Mouse (Mus musculus): ENCODE measurements around the gene Trhr2. TPM values are rescaled to one million over a fixed set of nuclear protein-coding genes. Genes with fewer than 3 reads are reported as not detected.
"Not testable (repeated sequence)": the region's sequence is repeated elsewhere in the genome, so short reads cannot be mapped to it uniquely, and the experiment has no call there.

Gene Trhr2
- polyA plus RNA-seq, 1 experiment from 2014 or later: not detected

GRCm38 (mm10) chr8:122330446-122331133, 30.0 kb downstream of the Trhr2 start:
- peaks cover 16% of the 10 kb centered on the region for H3K36me3 ChIP-seq (ENCODE audit: control insufficient read depth, insufficient read depth)
- no peak overlapping the region for H3K4me2 ChIP-seq (ENCODE audit: low read depth, low read length)
- H3K27ac ChIP-seq (ENCODE audit: low read length): peak overlapping the region; percentile 84
- peak overlapping the region; percentile 37 for H3K9ac ChIP-seq (ENCODE audit: low read length)
- no peaks in the 10 kb centered on the region for H3K27me3 ChIP-seq (ENCODE audit: control insufficient read depth, insufficient read depth, low read length)
- H3K4me3 ChIP-seq (ENCODE audit: low read length): no peak overlapping the region
- H3K4me1 ChIP-seq (ENCODE audit: control insufficient read depth, insufficient read depth, low read length): peaks cover 36% of the 10 kb centered on the region
- ATAC-seq (replicated peaks; ENCODE audit: extremely low read depth, insufficient read depth, low FRiP score): no peak
- 56% methylated on average over 12 of the region's 12 CpGs for WGBS
- no peaks in the 10 kb centered on the region for H3K9me3 ChIP-seq (replicated peaks; ENCODE audit: control insufficient read depth, low read length)

DNA sequence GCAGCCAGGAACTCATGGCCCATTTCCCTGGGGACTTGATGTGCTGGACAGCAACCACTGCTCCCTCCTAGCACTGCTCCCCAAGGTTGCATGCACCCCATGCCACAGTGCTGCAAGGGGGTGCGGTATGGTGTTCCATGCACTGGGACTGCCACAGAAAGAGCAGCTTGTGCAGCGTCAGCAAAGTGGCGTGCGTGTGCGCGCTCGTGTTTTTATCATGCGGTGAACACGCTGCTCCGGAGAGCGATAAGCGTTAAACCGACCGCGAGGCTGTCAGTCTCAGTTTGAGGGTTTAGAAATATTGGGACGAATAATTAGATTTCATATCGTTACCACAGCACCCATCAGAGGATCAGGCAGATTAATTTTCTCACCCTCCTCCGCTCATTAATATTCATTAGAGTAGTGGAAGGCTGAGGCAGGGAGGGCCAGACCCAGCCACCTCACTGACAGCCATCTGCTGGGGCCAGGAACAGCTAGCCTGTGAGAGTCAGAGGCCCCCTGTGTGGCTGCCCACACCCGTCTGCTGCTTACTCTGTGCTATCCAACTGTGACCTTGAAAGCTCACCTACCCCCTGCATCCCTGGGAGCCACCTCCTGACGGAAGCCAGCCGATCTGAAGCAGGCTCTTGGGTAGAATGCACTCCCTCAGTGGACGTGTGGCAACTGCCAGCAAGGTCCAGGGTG, 30.9 kb downstream of the Trhr2 start:
- Histone ChIP-seq H3K27me3 (ENCODE audit: control insufficient read depth, insufficient read depth, low read length) (no peaks in the 10 kb centered on the region), H3K36me3 (ENCODE audit: control insufficient read depth, insufficient read depth) (peaks cover 7% of the 10 kb centered on the region), H3K4me2 (ENCODE audit: low read depth, low read length) (no peak overlapping the region), H3K27ac (ENCODE audit: low read length) (peak overlapping the region; percentile 84), H3K4me3 (ENCODE audit: low read length) (no peak overlapping the region), H3K9me3 (replicated peaks; ENCODE audit: control insufficient read depth, low read length) (no peaks in the 10 kb centered on the region), H3K9ac (ENCODE audit: low read length) (peak overlapping the region; percentile 37), H3K4me1 (ENCODE audit: control insufficient read depth, insufficient read depth, low read length) (peaks cover 45% of the 10 kb centered on the region)
- WGBS: 77% methylated on average over 22 of the region's 22 CpGs
- ATAC-seq (replicated peaks; ENCODE audit: extremely low read depth, insufficient read depth, low FRiP score): no peak

DNA sequence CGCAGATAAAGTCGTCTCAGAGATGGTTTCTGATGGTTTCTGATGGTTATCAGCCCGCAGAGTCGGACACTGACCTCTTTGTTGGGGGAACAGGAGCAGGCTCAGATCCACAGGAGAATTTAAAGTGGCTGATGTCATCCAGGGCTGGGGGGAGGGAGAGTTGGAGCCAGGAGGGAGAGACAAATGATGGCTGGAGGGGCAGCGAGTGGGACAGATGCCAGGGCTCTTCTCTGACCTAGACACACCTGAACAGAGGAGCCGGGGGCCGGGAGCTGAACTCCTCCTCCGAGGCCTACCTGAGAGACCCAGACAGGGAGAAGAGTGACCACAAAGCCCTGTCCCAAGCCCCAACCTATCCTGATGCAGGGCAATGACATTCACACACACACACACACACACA, 31.5 kb downstream of the Trhr2 start:
- H3K4me1 ChIP-seq (ENCODE audit: control insufficient read depth, insufficient read depth, low read length): peaks cover 51% of the 10 kb centered on the region
- no peak overlapping the region for H3K4me2 ChIP-seq (ENCODE audit: low read depth, low read length)
- H3K9ac ChIP-seq (ENCODE audit: low read length): peak overlapping the region; percentile 13; the same call in 1 of the 2 replicates
- no peak overlapping the region for H3K4me3 ChIP-seq (ENCODE audit: low read length)
- H3K27ac ChIP-seq (ENCODE audit: low read length): no peak overlapping the region
- H3K9me3 ChIP-seq (replicated peaks; ENCODE audit: control insufficient read depth, low read length): no peaks in the 10 kb centered on the region
- ATAC-seq (replicated peaks; ENCODE audit: extremely low read depth, insufficient read depth, low FRiP score): no peak
- WGBS: 44% methylated on average over 8 of the region's 8 CpGs
- no peaks in the 10 kb centered on the region for H3K27me3 ChIP-seq (ENCODE audit: control insufficient read depth, insufficient read depth, low read length)
- H3K36me3 ChIP-seq (ENCODE audit: control insufficient read depth, insufficient read depth): peaks cover 7% of the 10 kb centered on the region

DNA sequence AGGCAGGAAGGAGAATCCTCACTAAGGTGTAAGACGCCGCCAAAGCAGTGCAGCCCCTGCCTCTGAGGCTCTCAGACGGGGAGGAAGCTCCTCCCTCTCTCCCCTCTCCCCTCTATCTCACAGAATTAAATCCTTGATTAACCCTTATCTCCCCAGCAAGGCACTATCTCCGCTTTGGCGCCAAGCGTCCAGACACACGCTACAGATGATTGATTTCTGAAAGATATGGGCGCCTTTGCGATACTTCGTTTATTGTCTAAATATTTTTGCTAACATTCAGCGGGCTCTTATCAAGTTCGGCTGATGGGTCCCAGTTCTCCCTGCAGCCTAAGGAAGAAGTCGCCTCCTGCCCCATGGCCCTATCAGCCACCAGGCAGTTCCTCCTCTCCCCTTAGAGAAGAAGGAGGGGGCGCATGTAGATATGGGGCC, 34.4 kb downstream of the Trhr2 start:
- Histone ChIP-seq H3K36me3 (ENCODE audit: control insufficient read depth, insufficient read depth) (no peaks in the 10 kb centered on the region; the same call in 1 of the 2 replicates), H3K4me1 (ENCODE audit: control insufficient read depth, insufficient read depth, low read length) (peaks cover 72% of the 10 kb centered on the region), H3K4me2 (ENCODE audit: low read depth, low read length) (no peak overlapping the region), H3K4me3 (ENCODE audit: low read length) (no peak overlapping the region), H3K27me3 (ENCODE audit: control insufficient read depth, insufficient read depth, low read length) (no peaks in the 10 kb centered on the region), H3K9me3 (replicated peaks; ENCODE audit: control insufficient read depth, low read length) (no peaks in the 10 kb centered on the region), H3K9ac (ENCODE audit: low read length) (no peak overlapping the region), H3K27ac (ENCODE audit: low read length) (peak overlapping the region; percentile 3; the same call in 1 of the 2 replicates)
- no peak for ATAC-seq (replicated peaks; ENCODE audit: extremely low read depth, insufficient read depth, low FRiP score)
- WGBS: 40% methylated on average over 14 of the region's 14 CpGs

- ATAC-seq (replicated peaks; ENCODE audit: extremely low read depth, insufficient read depth, low FRiP score): no peak
Measured at GRCm38 (mm10) chr8:122325196-122325595, 35.4 kb downstream of the Trhr2 start.

DNA sequence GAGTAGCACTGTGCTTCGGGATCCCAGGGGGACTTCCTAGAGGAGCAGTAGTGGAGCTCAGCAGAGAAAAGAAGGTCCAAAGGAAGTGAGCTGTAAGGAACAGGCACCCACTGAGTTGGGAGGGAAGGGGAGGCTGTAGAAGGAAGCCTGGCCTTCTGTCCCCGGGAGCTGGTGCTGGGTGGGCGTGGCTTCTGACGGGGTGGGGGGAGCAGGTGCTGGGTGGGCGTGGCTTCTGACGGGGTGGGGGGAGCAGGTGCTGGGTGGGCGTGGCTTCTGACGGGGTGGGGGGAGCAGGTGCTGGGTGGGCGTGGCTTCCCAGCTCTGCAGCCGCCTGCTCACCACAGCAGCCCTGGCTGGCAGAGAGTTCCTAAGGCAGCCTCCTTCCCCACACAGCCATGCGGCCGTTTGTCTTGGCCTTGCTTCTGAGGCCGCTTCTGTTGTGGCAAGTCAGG, 36.6 kb downstream of the Trhr2 start:
- peak; percentile 32; the same call in 1 of the 2 replicates for ATAC-seq (replicated peaks; ENCODE audit: extremely low read depth, insufficient read depth, low FRiP score)
- peaks cover 60% of the 10 kb centered on the region for H3K4me1 ChIP-seq (ENCODE audit: control insufficient read depth, insufficient read depth, low read length)
- H3K4me3 ChIP-seq (ENCODE audit: low read length); H3K9me3 ChIP-seq (replicated peaks; ENCODE audit: control insufficient read depth, low read length); H3K27me3 ChIP-seq (ENCODE audit: control insufficient read depth, insufficient read depth, low read length); H3K4me2 ChIP-seq (ENCODE audit: low read depth, low read length); H3K36me3 ChIP-seq (ENCODE audit: control insufficient read depth, insufficient read depth): not testable (repeated sequence)
- peak overlapping the region; percentile 67 for H3K27ac ChIP-seq (ENCODE audit: low read length)
- H3K9ac ChIP-seq (ENCODE audit: low read length): peak overlapping the region; percentile 44; the same call in 1 of the 2 replicates
- 19% methylated on average over 10 of the region's 13 CpGs for WGBS

More at GRCm38 (mm10) chr8:122325196-122325595, 35.4 kb downstream of the Trhr2 start:
- Histone ChIP-seq H3K27ac (ENCODE audit: low read length) (peak overlapping the region; percentile 67), H3K27me3 (ENCODE audit: control insufficient read depth, insufficient read depth, low read length) (no peaks in the 10 kb centered on the region), H3K4me1 (ENCODE audit: control insufficient read depth, insufficient read depth, low read length) (peaks cover 71% of the 10 kb centered on the region), H3K36me3 (ENCODE audit: control insufficient read depth, insufficient read depth) (no peaks in the 10 kb centered on the region; the same call in 1 of the 2 replicates), H3K4me2 (ENCODE audit: low read depth, low read length) (no peak overlapping the region), H3K9me3 (replicated peaks; ENCODE audit: control insufficient read depth, low read length) (no peaks in the 10 kb centered on the region), H3K4me3 (ENCODE audit: low read length) (no peak overlapping the region), H3K9ac (ENCODE audit: low read length) (peak overlapping the region; percentile 44; the same call in 1 of the 2 replicates)
- WGBS: 26% methylated on average over 2 of the region's 2 CpGs

DNA sequence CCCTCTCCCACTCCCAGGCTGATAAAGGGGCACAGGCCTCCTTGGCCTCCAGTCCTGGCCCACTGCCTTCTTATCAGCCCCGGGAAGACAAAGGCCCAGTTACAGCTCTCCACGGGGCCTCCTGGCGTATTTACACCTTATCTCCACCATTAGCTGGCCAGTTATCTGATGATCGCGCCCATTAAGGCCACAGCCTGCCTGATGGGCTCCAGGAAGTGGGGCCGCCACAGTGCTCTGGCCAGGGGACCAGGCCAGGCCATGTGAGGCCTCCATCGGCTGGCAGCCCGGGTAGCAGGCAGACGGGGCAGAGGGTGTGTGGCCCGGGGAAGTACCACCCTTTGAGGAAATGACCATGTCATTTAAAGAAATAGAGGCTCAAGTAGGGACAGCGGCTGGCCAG, 37.8 kb downstream of the Trhr2 start:
- ATAC-seq (replicated peaks; ENCODE audit: extremely low read depth, insufficient read depth, low FRiP score): peak; percentile 29
- WGBS: 26% methylated on average over 11 of the region's 11 CpGs
- H3K27me3 ChIP-seq (ENCODE audit: control insufficient read depth, insufficient read depth, low read length): no peaks in the 10 kb centered on the region
- H3K9ac ChIP-seq (ENCODE audit: low read length): peak overlapping the region; percentile 24
- peaks cover 64% of the 10 kb centered on the region for H3K4me1 ChIP-seq (ENCODE audit: control insufficient read depth, insufficient read depth, low read length)
- H3K9me3 ChIP-seq (replicated peaks; ENCODE audit: control insufficient read depth, low read length): no peaks in the 10 kb centered on the region
- H3K4me3 ChIP-seq (ENCODE audit: low read length): no peak overlapping the region
- H3K27ac ChIP-seq (ENCODE audit: low read length): peak overlapping the region; percentile 57
- no peak overlapping the region for H3K4me2 ChIP-seq (ENCODE audit: low read depth, low read length)
- no peaks in the 10 kb centered on the region; the same call in 1 of the 2 replicates for H3K36me3 ChIP-seq (ENCODE audit: control insufficient read depth, insufficient read depth)

GRCm38 (mm10) chr8:122322126-122322525, 38.4 kb downstream of the Trhr2 start:
- WGBS: 84% methylated on average over 7 of the region's 7 CpGs
- H3K27me3 ChIP-seq (ENCODE audit: control insufficient read depth, insufficient read depth, low read length): no peaks in the 10 kb centered on the region
- no peak overlapping the region for H3K9ac ChIP-seq (ENCODE audit: low read length)
- H3K9me3 ChIP-seq (replicated peaks; ENCODE audit: control insufficient read depth, low read length): no peaks in the 10 kb centered on the region
- H3K27ac ChIP-seq (ENCODE audit: low read length): peak overlapping the region; percentile 57
- ATAC-seq (replicated peaks; ENCODE audit: extremely low read depth, insufficient read depth, low FRiP score): no peak
- H3K36me3 ChIP-seq (ENCODE audit: control insufficient read depth, insufficient read depth): peaks cover 2% of the 10 kb centered on the region; the same call in 1 of the 2 replicates
- H3K4me1 ChIP-seq (ENCODE audit: control insufficient read depth, insufficient read depth, low read length): peaks cover 66% of the 10 kb centered on the region
- no peak overlapping the region for H3K4me2 ChIP-seq (ENCODE audit: low read depth, low read length)
- no peak overlapping the region for H3K4me3 ChIP-seq (ENCODE audit: low read length)

DNA sequence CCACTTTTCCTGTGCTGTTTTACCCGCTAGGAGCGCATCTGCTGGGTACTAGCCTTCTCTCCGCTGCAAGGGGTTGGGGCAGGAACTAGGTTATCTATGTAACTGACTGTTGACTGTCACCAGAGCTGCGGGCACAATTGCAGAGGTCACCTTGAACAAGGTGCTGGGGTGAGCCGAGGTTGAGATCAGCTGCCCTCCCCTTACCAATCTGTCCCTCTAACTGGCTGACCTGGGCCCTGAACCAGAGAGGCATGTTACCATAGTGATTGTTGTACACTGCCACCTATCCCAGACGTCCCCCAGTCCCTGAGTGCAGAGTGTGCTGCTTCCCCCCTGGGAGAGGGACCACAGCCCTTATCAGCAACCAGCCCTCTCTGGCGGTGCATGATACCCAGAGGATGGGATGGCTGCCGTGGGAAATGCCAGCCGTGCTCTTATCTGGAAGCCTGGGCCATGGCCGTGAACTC, 39.1 kb downstream of the Trhr2 start:
- Histone ChIP-seq H3K27ac (ENCODE audit: low read length) (peak overlapping the region; percentile 57), H3K4me1 (ENCODE audit: control insufficient read depth, insufficient read depth, low read length) (peaks cover 66% of the 10 kb centered on the region), H3K9ac (ENCODE audit: low read length) (0 out of 2 replicates have a peak overlapping the region, but pooled peaks have one; percentile 4), H3K9me3 (replicated peaks; ENCODE audit: control insufficient read depth, low read length) (no peaks in the 10 kb centered on the region), H3K27me3 (ENCODE audit: control insufficient read depth, insufficient read depth, low read length) (no peaks in the 10 kb centered on the region), H3K4me3 (ENCODE audit: low read length) (no peak overlapping the region), H3K4me2 (ENCODE audit: low read depth, low read length) (no peak overlapping the region), H3K36me3 (ENCODE audit: control insufficient read depth, insufficient read depth) (peaks cover 2% of the 10 kb centered on the region; the same call in 1 of the 2 replicates)
- WGBS: 24% methylated on average over 10 of the region's 10 CpGs
- ATAC-seq (replicated peaks; ENCODE audit: extremely low read depth, insufficient read depth, low FRiP score): no peak
